Mouse (Mus musculus) kidney, adult 2 months (tissue): ENCODE results near the gene Tmem72.

Experiments
- CTCF ChIP-seq: fragments of 200-500 bp; conservative IDR thresholded peaks from 2 replicates; pipeline ENCODE4 v1.5.1; 2011; ENCODE audit warnings: low read depth, mild to moderate bottlenecking, control low read depth, low read length, moderate library complexity, mixed read lengths; ENCODE audit not compliant: insufficient read depth, insufficient read length
- POLR2A ChIP-seq: fragments of 200-500 bp; IDR thresholded peaks from one replicate; pipeline ENCODE4 v1.6.1; 2011; ENCODE audit warnings: low read depth, low read length, control low read depth

GRCm38 (mm10) chr6:116629766-116630165 lies 86.9 kb downstream of the Tmem72 start:
- TF ChIP-seq CTCF (no peak), POLR2A (no peak)
